Mouse (Mus musculus) MEL (cell line): ENCODE data around the gene Shisa4.

Experiments
- CHD2 ChIP-seq: IDR thresholded peaks from 2 replicates; pipeline ENCODE4 v1.6.1; 2011; ENCODE audit warnings: low read length, improper control_type of control experiment
- CTCF ChIP-seq, 3 experiments: IDR thresholded peaks in 2 of 3; conservative IDR thresholded peaks in 1 of 3; 2 replicates each; pipeline ENCODE4 v1.5.1; 2011 to 2012; ENCODE audit warnings: low read length in 3 of 3, low read depth in 2 of 3, mild to moderate bottlenecking in 2 of 3, improper control_type of control experiment in 1 of 3, inconsistent platforms in 1 of 3, mixed read lengths in 1 of 3, moderate library complexity in 1 of 3; ENCODE audit not compliant: control insufficient read depth in 1 of 3, insufficient read depth in 1 of 3, poor library complexity in 1 of 3, severe bottlenecking in 1 of 3
- EP300 ChIP-seq, 2 experiments: IDR thresholded peaks; 2 replicates each; pipeline ENCODE4 v1.6.1; 2011; ENCODE audit warnings: improper control_type of control experiment in 2 of 2, low read length in 2 of 2, low read depth in 1 of 2, mild to moderate bottlenecking in 1 of 2
- POLR2AphosphoS2 ChIP-seq: IDR thresholded peaks from 2 replicates; pipeline ENCODE4 v1.6.1; 2011; ENCODE audit warnings: low read length, improper control_type of control experiment
- SMC3 ChIP-seq: IDR thresholded peaks from 2 replicates; pipeline ENCODE4 v1.6.1; 2011; ENCODE audit warnings: low read depth, low read length, improper control_type of control experiment
- UBTF ChIP-seq: IDR thresholded peaks from 2 replicates; pipeline ENCODE4 v1.6.1; 2012; ENCODE audit warnings: low read depth, mild to moderate bottlenecking, inconsistent platforms, low read length, improper control_type of control experiment, moderate library complexity, borderline replicate concordance; ENCODE audit not compliant: insufficient read depth
- ZC3H11A ChIP-seq: IDR thresholded peaks from 2 replicates; pipeline ENCODE4 v1.6.1; 2012; ENCODE audit warnings: low read depth, mild to moderate bottlenecking, inconsistent platforms, low read length, improper control_type of control experiment
- ZMIZ1 ChIP-seq: IDR thresholded peaks from 2 replicates; pipeline ENCODE4 v1.6.1; 2012; ENCODE audit warnings: low read depth, mild to moderate bottlenecking, inconsistent platforms, low read length, improper control_type of control experiment, moderate library complexity
- ZNF384 ChIP-seq: IDR thresholded peaks from 2 replicates; pipeline ENCODE4 v1.6.1; 2012; ENCODE audit warnings: low read depth, mild to moderate bottlenecking, inconsistent platforms, low read length, improper control_type of control experiment

GRCm38 (mm10) chr1:135341947-135342346 is 33.1 kb downstream of the Shisa4 start:
- TF ChIP-seq ZNF384 (no peak), CTCF (IDR thresholded peaks at IDR 0.05 in 2 of 3, conservative IDR thresholded peaks at IDR 0.05 in 1 of 3; ENCODE audit: control insufficient read depth in 1 of 3, insufficient read depth in 1 of 3, low read depth in 2 of 3, low read length in 3 of 3, poor library complexity in 1 of 3, severe bottlenecking in 1 of 3) (no peak), POLR2AphosphoS2 (no peak), ZMIZ1 (no peak), UBTF (no peak), EP300 (IDR thresholded peaks at IDR 0.05; ENCODE audit: low read depth in 1 of 2, low read length in 2 of 2) (no peak), CHD2 (no peak), SMC3 (no peak), ZC3H11A (no peak)
